Mouse (Mus musculus) heart, embryonic 13.5 days (tissue): ENCODE results near the gene Dtd2. TPM values are rescaled to one million over a fixed set of nuclear protein-coding genes. Genes with fewer than 3 reads are reported as not detected.

ENCODE experiments used
- ATAC-seq: fragments of 200-750 bp; cut with Nextera tagmentation; 2 replicates; pipeline ENCODE4 v1.8.0; 2017; ENCODE audit warnings: moderate TSS enrichment; ENCODE audit not compliant: insufficient number of reproducible peaks, low FRiP score, low TSS enrichment; ENCODE audit errors: extremely low read depth
- H3K27ac ChIP-seq: fragments of 300-500 bp; sonication (generic); replicated peaks from 2 replicates; pipeline ENCODE4 v1.5.1; 2015; ENCODE audit warnings: moderate library complexity, mild to moderate bottlenecking, inconsistent platforms
- H3K27me3 ChIP-seq: fragments of 300-500 bp; sonication (generic); replicated peaks from 2 replicates; pipeline ENCODE4 v1.6.1; 2015; ENCODE audit warnings: mild to moderate bottlenecking, inconsistent platforms
- H3K36me3 ChIP-seq: fragments of 300-500 bp; sonication (generic); 2 replicates; pipeline ENCODE4 v1.6.1; 2015; ENCODE audit warnings: mild to moderate bottlenecking, inconsistent platforms
- H3K4me1 ChIP-seq: fragments of 300-500 bp; sonication (generic); 2 replicates; pipeline ENCODE4 v1.6.1; 2015; ENCODE audit warnings: inconsistent platforms
- H3K4me2 ChIP-seq: fragments of 300-500 bp; sonication (generic); 2 replicates; pipeline ENCODE4 v1.6.1; 2015; ENCODE audit warnings: inconsistent platforms, mild to moderate bottlenecking, moderate library complexity
- H3K4me3 ChIP-seq: fragments of 300-500 bp; sonication (generic); 2 replicates; pipeline ENCODE4 v1.5.1; 2015; ENCODE audit warnings: moderate library complexity, mild to moderate bottlenecking, inconsistent platforms
- H3K9ac ChIP-seq: fragments of 300-500 bp; sonication (generic); 2 replicates; pipeline ENCODE4 v1.6.1; 2015; ENCODE audit warnings: inconsistent platforms, mild to moderate bottlenecking, moderate library complexity
- H3K9me3 ChIP-seq: fragments of 300-500 bp; sonication (generic); 2 replicates; pipeline ENCODE4 v1.6.1; 2016; ENCODE audit warnings: inconsistent platforms
- WGBS: fragments of 180-500 bp; shearing (Covaris S2); methylation state at CpG from one replicate; pipeline ENCODE4 v1.1.7; 2015; ENCODE audit warnings: mixed read lengths; 5-methylcytosine and 5-hydroxymethylcytosine counted together
- polyA plus RNA-seq: library from polyadenylated mRNA; unstranded; fragments of >200 nt; fragmentation: Nextera tagmentation; extraction: Ambion mirVana; gene quantifications from 2 replicates; pipeline ENCODE4 v1.2.1, GENCODE M21; 2015

Dtd2 gene
- polyA plus RNA-seq, 1 experiment from 2014 or later: 15.7 TPM

DNA sequence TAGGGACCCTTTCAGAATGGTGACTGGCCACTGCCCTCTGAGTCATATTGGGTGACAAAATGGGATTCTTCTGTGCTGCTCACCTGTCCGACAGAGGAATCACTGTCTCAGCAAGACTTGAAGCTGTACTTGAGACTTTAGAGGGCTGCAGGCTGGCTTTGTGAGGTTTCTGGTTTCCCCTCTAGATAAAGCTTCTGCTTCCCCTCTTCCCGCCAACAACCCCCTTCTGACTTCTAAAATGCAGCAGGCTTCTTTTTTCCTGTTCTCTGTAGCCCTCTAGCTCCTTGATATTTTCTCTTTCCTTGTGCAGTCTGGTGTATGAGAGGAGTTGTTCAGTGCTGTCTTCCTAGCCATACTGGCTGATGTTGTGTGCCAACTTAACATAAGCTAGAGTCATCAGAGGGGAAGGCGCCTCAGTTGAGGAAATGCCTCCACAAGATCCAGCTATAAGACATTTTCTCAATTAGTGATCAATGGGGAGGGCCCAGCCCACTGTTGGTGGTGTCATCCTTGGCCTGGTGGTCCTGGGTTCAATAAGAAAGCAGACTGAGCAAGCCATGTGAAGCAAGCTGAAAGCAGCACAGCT lies 21.0 kb downstream of the Dtd2 start:
- peaks cover 15% of the 10 kb centered on the region for H3K4me1 ChIP-seq
- no peak overlapping the region for H3K9ac ChIP-seq
- H3K36me3 ChIP-seq: peaks cover 4% of the 10 kb centered on the region; the same call in 1 of the 2 replicates
- WGBS: 72% methylated on average over 3 of the region's 3 CpGs
- H3K4me3 ChIP-seq: no peak overlapping the region
- H3K9me3 ChIP-seq: no peaks in the 10 kb centered on the region
- H3K27me3 ChIP-seq: no peaks in the 10 kb centered on the region
- ATAC-seq: no peak
- no peak overlapping the region for H3K27ac ChIP-seq
- H3K4me2 ChIP-seq: no peak overlapping the region

DNA sequence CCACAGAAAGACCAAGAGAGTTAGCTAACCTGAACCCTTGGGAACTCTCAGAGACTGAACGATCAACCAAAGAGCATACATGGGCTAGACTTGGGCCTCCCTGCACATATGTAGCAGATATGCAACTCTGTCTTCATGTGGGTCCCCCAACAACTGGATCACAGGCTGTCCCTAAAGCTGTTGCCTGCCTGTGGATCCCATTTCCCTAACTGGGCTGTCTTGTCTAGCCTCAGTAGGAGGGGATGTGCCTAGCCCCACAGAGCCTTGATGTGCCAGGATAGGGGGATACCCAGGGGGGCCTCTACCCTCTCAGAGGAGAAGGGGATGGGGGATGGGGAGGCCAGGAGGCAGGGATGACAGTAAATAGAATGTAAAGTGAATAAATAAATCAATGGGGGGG lies 22.7 kb downstream of the Dtd2 start:
- WGBS: 83% methylated on average over 1 of the region's 1 CpGs

DNA sequence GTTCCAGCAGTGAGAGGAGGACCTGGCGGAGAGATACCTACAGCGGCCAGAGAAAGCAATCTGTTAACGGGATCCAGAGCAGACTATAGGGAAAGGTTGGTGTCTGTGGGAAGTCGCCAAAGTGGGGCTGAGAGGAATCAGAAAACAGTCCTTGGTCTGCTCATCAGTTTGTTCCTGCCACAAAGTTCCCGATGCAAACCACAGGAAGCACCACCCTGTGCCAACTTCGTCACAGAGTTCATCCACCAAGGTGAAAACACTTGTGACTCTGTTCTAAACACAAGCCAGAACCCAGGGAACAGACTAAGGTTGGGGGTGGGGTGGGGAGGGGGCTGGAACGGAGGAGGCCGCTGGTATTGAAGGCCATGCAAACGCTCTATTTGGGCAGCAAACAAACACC lies 29.8 kb downstream of the Dtd2 start:
- Histone ChIP-seq H3K27ac (no peak overlapping the region), H3K9ac (no peak overlapping the region), H3K9me3 (no peaks in the 10 kb centered on the region), H3K4me1 (no peaks in the 10 kb centered on the region), H3K27me3 (no peaks in the 10 kb centered on the region), H3K36me3 (no peaks in the 10 kb centered on the region), H3K4me3 (no peak overlapping the region), H3K4me2 (no peak overlapping the region)
- ATAC-seq: no peak
- WGBS: 62% methylated on average over 9 of the region's 9 CpGs

More for the DNA sequence above, 22.7 kb downstream of the Dtd2 start:
- peaks cover 15% of the 10 kb centered on the region for H3K4me1 ChIP-seq
- peaks cover 4% of the 10 kb centered on the region; the same call in 1 of the 2 replicates for H3K36me3 ChIP-seq
- H3K27ac ChIP-seq: no peak overlapping the region
- no peak overlapping the region for H3K4me3 ChIP-seq
- no peak overlapping the region for H3K9ac ChIP-seq
- no peak overlapping the region for H3K4me2 ChIP-seq
- ATAC-seq: no peak
- no peaks in the 10 kb centered on the region for H3K9me3 ChIP-seq
- H3K27me3 ChIP-seq: no peaks in the 10 kb centered on the region

DNA sequence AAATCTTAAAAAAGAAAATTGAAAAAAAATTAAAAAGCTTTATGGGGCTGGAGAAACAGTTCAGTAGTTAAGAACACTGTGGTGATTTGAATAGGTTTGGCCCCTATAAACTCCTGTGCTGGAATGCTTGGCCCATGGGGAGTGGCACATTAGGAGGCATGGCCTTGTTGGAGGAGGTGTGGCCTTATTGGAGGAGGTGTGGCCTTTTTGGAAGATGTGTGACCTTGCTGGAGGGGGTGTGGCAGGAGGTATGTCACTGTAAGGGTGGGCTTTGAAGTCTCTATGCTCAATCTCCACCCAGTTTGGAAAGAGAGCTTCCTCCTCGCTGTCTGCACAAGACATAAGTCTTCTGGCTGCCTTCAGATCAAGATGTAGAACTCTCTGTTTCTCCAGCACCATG lies 31.9 kb downstream of the Dtd2 start:
- Histone ChIP-seq H3K27ac (no peak overlapping the region), H3K9ac (no peak overlapping the region), H3K4me1 (peaks cover 9% of the 10 kb centered on the region), H3K4me2 (no peak overlapping the region), H3K27me3 (no peaks in the 10 kb centered on the region), H3K9me3 (no peaks in the 10 kb centered on the region), H3K36me3 (no peaks in the 10 kb centered on the region), H3K4me3 (no peak overlapping the region)
- no peak for ATAC-seq
- 86% methylated on average over 1 of the region's 1 CpGs for WGBS

DNA sequence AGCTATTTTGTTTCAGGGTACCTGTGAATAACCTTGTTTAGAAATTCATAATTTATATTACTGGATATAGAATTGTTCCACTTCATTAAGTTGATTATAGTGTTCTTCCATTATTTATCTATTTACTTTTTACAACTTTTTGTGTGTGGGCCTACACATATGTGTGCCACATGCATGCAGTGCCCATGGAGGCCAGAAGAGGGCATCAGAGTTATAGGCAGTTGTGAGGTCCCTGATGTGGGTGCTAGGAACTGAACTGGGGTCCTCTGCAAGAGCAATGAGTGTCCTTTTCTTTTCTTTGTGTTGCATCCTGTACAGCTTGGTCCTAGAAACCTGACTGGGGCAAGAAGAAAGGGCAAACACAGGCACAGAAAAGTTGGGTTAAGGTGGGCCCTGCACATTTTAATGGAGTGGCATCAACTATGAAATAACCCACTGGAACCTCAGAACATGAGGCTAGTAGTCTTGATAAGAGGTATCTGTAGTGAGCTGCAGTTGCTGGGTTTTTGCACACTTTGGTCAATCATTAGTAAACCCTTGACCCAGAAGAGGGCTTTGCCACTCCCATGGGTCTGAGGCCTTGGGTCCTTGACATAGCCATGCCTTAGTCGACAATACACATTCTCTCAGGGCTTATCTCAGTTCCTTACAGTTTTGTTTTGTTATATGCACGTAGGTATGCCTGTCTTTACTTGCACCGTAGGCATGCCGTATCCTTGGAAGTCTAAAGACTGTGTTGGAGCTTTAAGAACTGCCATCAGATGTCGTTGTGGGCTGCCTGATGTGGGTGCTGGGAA lies 33.8 kb downstream of the Dtd2 start:
- Histone ChIP-seq H3K36me3 (no peaks in the 10 kb centered on the region), H3K4me2 (no peak overlapping the region), H3K27me3 (no peaks in the 10 kb centered on the region), H3K4me3 (no peak overlapping the region), H3K9ac (no peak overlapping the region), H3K27ac (no peak overlapping the region), H3K9me3 (no peaks in the 10 kb centered on the region), H3K4me1 (peaks cover 17% of the 10 kb centered on the region)
- no peak for ATAC-seq
- WGBS: 89% methylated on average over 5 of the region's 5 CpGs

DNA sequence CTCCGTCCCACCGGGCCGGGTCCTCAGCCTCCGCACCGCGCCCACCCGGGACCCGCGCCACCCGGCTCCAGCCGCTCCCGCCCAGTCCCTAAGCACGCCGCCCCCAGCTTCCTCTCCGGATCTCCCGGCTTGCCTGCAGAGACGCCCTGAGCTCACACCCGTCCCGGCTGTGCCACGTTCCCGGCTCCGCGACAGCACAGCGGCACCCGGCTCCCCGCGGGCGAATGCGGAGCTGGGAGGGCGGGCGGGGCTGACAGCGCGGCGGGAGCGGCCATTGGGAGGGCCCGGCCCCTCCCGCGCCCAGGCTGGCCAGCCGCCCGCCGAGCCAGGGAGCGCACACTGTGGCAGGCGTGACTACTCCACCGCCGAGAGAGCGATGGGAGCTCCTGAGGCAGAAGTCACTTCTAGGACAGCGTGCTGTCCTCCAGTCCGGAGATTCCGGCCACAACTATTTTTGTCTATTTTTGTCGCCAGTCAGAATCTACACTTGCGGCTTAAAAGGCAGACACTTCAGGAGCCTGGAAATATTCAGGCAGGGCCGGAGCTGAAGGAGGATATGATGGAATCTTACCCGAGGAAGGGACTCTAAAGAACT lies 35.1 kb downstream of the Dtd2 start, which contains the start of gene Heatr5a:
TSS of gene Heatr5a (minus strand) at position 252 of the 595 bp plus-strand sequence.
- under 1% methylated on average over 48 of the region's 53 CpGs for WGBS
- peak; percentile 88 for ATAC-seq

DNA sequence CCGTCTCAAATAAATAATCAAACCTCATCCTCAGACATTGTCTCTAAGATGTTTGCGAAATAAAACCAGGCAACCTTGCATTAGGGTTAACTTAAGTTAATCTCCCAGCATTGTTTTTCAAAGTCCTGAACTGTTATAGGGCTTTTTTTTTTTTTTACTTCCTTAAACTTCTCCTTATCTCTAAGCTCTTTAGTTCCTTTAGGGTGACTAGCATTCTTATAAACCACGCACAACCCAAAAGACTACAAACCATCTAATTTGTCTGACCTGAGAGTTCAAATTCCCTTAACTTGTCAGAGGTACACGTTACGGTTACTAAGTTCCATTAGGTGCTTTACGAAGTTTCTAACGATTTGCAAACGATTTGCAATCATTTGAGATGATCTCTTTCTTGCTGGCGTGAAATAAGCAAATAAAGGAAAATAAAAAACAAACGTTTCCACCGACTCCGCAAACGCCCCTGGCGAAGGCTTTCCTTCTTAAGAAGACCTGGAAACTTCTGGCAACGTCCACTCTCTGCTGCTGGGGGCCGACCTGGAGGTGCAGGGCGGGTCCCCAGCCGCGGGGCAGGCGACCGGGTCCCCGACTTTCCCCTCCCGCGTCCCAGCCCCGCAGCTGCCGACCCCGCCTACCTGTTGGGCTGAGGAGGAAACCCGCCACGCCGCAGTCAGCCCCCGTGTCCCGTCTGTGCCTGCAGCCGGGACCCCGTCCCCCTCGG lies 35.8 kb downstream of the Dtd2 start:
- no peak; the same call in 1 of the 2 replicates for ATAC-seq
- H3K4me3 ChIP-seq: peak overlapping the region; percentile 85
- peak overlapping the region; percentile 79 for H3K4me2 ChIP-seq
- no peaks in the 10 kb centered on the region for H3K9me3 ChIP-seq
- peak overlapping the region; percentile 93 for H3K27ac ChIP-seq
- H3K27me3 ChIP-seq: no peaks in the 10 kb centered on the region
- WGBS: under 1% methylated on average over 34 of the region's 35 CpGs
- peak overlapping the region; percentile 95 for H3K9ac ChIP-seq
- peaks cover 6% of the 10 kb centered on the region; the same call in 1 of the 2 replicates for H3K36me3 ChIP-seq
- H3K4me1 ChIP-seq: peaks cover 17% of the 10 kb centered on the region

More for the DNA sequence above, 35.1 kb downstream of the Dtd2 start, which contains the start of gene Heatr5a:
- peak within 1 kb of the TSS; percentile 95 for H3K9ac ChIP-seq
- peaks cover 17% of the 10 kb centered on the region for H3K4me1 ChIP-seq
- H3K27ac ChIP-seq: peak within 1 kb of the TSS; percentile 93
- H3K27me3 ChIP-seq: no peaks in the 10 kb centered on the region
- peak within 1 kb of the TSS; percentile 79 for H3K4me2 ChIP-seq
- H3K4me3 ChIP-seq: peak within 1 kb of the TSS; percentile 85
- no peaks in the 10 kb centered on the region for H3K36me3 ChIP-seq
- H3K9me3 ChIP-seq: no peaks in the 10 kb centered on the region

DNA sequence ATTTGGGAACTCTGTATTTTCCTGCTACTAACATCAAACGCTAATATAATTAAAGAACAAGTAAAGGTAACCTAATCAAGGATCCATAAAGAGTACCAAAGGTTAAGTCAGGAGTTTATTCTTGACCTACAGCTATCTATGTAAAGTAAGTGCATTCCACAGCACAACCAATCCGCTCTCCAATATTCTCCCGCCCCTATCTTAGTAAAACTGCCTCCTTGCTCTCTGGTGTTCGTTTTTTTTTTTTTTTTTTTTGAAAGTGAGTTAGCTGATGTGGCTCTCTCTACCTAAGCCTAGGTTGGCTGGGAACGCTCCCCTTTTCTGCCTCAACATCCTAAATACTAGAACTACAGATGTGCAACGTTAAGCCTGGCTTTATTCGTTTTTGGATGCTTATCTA lies 36.4 kb downstream of the Dtd2 start:
- peaks cover 6% of the 10 kb centered on the region; the same call in 1 of the 2 replicates for H3K36me3 ChIP-seq
- peak overlapping the region; percentile 79 for H3K4me2 ChIP-seq
- ATAC-seq: no peak
- H3K9ac ChIP-seq: peak overlapping the region; percentile 95
- H3K4me1 ChIP-seq: peaks cover 17% of the 10 kb centered on the region
- H3K27me3 ChIP-seq: no peaks in the 10 kb centered on the region
- peak overlapping the region; percentile 85 for H3K4me3 ChIP-seq
- H3K9me3 ChIP-seq: no peaks in the 10 kb centered on the region
- H3K27ac ChIP-seq: 0 out of 2 replicates have a peak overlapping the region, but pooled peaks have one; percentile 32
- 4% methylated on average over 7 of the region's 7 CpGs for WGBS

DNA sequence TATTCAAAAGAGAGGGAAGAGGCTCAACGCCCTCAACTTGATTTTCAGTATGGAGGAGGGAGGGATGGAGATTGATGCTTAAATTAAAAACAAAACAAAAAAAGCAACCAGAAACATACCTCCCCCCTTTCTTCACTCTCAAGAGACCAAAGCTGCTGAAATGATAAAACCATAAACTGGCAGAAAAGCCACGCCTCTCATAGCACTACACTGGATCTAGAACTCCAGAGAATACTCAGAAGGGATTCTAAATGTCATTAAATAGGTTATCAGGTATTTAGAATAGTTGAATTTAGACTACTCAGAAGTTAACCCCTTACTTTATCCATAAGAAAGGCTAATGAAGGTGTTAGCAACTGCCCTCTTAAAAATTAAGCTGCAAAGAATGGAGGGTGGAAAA lies 37.2 kb downstream of the Dtd2 start:
- Histone ChIP-seq H3K27me3 (no peaks in the 10 kb centered on the region), H3K4me3 (no peak overlapping the region), H3K9me3 (no peaks in the 10 kb centered on the region), H3K4me2 (peak overlapping the region; percentile 79), H3K36me3 (peaks cover 6% of the 10 kb centered on the region; the same call in 1 of the 2 replicates), H3K9ac (peak overlapping the region; percentile 95; the same call in 1 of the 2 replicates), H3K27ac (no peak overlapping the region), H3K4me1 (peaks cover 22% of the 10 kb centered on the region)
- ATAC-seq: no peak
- 84% methylated on average over 2 of the region's 2 CpGs for WGBS

DNA sequence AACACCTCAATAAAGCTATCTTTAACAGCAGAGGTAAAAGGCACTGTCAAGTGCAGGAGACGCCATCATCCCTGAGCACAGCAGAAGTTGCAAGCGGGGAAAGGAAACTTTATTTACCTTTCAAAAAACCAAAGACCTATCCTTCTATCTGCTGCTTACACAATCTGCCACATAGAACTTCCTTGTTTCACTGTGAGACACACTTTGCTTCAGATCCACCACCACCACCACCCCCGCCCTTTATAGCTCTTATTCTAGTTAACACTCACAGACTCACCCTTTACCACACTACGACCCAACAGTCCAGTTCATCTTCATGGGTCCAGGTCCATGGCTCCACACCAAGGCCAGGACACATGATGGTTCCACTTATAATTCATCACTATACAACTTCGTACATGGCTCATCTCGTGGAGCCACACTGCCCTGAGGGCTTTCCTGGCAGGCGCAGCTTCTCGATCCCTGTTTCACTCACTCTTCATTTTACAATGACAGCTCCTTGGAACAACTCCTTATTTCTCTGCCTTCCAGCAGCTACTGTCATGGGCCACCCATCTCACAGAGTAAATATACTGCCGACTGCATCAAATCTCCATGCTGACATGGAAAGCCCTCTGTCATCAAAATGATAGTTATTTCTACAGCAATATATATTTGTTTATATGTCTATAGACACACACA lies 38.2 kb downstream of the Dtd2 start:
- H3K9ac ChIP-seq: peak overlapping the region; percentile 37; the same call in 1 of the 2 replicates
- H3K27me3 ChIP-seq: no peaks in the 10 kb centered on the region
- H3K4me3 ChIP-seq: no peak overlapping the region
- H3K36me3 ChIP-seq: peaks cover 6% of the 10 kb centered on the region; the same call in 1 of the 2 replicates
- 85% methylated on average over 9 of the region's 9 CpGs for WGBS
- peaks cover 22% of the 10 kb centered on the region for H3K4me1 ChIP-seq
- H3K4me2 ChIP-seq: no peak overlapping the region
- ATAC-seq: no peak
- no peak overlapping the region for H3K27ac ChIP-seq
- no peaks in the 10 kb centered on the region for H3K9me3 ChIP-seq
